Mouse (Mus musculus) embryonic facial prominence, embryonic 13.5 days (tissue): ENCODE results near the gene Ptpra. TPM values are rescaled to one million over a fixed set of nuclear protein-coding genes. Genes with fewer than 3 reads are reported as not detected.

Source experiments
- ATAC-seq: fragments of 200-750 bp; cut with Nextera tagmentation; 2 replicates; pipeline ENCODE4 v1.8.0; 2017; ENCODE audit warnings: low read depth; ENCODE audit not compliant: insufficient number of reproducible peaks, insufficient read depth, low FRiP score, low TSS enrichment
- H3K27ac ChIP-seq: fragments of 300-500 bp; sonication (generic); 2 replicates; pipeline ENCODE4 v1.5.1; 2015; ENCODE audit warnings: moderate library complexity, mild to moderate bottlenecking, inconsistent platforms
- H3K27me3 ChIP-seq: fragments of 300-500 bp; sonication (generic); 2 replicates; pipeline ENCODE4 v1.6.1; 2015; ENCODE audit warnings: mild to moderate bottlenecking, inconsistent platforms
- H3K36me3 ChIP-seq: fragments of 300-500 bp; sonication (generic); 2 replicates; pipeline ENCODE4 v1.6.1; 2015; ENCODE audit warnings: mild to moderate bottlenecking, inconsistent platforms
- H3K4me1 ChIP-seq: fragments of 300-500 bp; sonication (generic); 2 replicates; pipeline ENCODE4 v1.6.1; 2015; ENCODE audit warnings: inconsistent platforms
- H3K4me2 ChIP-seq: fragments of 300-500 bp; sonication (generic); 2 replicates; pipeline ENCODE4 v1.6.1; 2015; ENCODE audit warnings: moderate library complexity, mild to moderate bottlenecking, inconsistent platforms
- H3K4me3 ChIP-seq: fragments of 300-500 bp; sonication (generic); 2 replicates; pipeline ENCODE4 v1.5.1; 2015; ENCODE audit warnings: mild to moderate bottlenecking, inconsistent platforms
- H3K9ac ChIP-seq: fragments of 300-500 bp; sonication (generic); 2 replicates; pipeline ENCODE4 v1.6.1; 2015; ENCODE audit warnings: mild to moderate bottlenecking, inconsistent platforms
- H3K9me3 ChIP-seq: fragments of 300-500 bp; sonication (generic); 2 replicates; pipeline ENCODE4 v1.6.1; 2016; ENCODE audit warnings: inconsistent platforms
- WGBS: fragments of 180-500 bp; shearing (Covaris S2); methylation state at CpG from one replicate; pipeline ENCODE4 v1.1.7; 2015; ENCODE audit warnings: mixed read lengths; 5-methylcytosine and 5-hydroxymethylcytosine counted together
- polyA plus RNA-seq: library from polyadenylated mRNA; unstranded; fragments of >200 nt; fragmentation: Nextera tagmentation; extraction: Ambion mirVana; gene quantifications from 2 replicates; pipeline ENCODE4 v1.2.1, GENCODE M21; 2015

Gene Ptpra
- 113 and 114 TPM in 2 replicates for polyA plus RNA-seq

DNA sequence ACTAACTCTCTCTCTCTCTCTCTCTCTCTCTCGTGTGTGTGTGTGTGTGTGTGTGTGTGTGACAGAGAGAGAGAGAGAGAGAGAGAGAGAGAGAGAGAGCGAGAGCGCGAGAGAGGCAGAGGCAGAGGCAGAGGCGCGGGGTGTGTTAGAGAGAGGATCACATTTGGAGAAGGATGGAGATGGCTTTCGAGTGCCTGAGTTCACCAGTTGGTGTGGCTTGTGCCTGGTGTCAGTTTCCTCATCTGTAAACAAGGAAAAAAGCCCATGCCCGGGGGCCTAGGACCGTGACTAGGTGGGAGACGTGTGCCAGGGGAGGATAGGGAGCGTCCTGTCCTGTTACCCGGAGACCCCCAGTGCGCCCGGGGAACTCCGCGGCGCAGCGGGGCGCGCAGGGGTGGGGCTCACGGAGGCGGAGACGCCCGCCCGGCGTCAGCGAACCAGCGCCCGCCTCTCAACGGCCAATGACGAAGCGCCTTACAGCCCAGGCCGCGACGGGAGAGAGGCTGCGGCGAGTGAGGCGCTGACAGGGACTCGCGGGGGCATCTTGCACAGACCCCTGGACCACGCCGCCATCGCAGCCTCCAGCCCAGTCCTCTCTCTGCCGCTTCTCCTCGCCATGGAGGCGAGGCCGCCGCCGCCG lies at the start of gene Ptpra:
TSS of gene Ptpra (plus strand) at position 485 of the 640 bp plus-strand sequence.
- peak within 1 kb of the TSS; percentile 86 for H3K9ac ChIP-seq
- H3K9me3 ChIP-seq: no peaks in the 10 kb centered on the region
- peak within 1 kb of the TSS; percentile 84 for H3K27ac ChIP-seq
- H3K4me1 ChIP-seq: peaks cover 24% of the 10 kb centered on the region
- H3K4me3 ChIP-seq: peak within 1 kb of the TSS; percentile 76
- peak within 1 kb of the TSS; percentile 81 for H3K4me2 ChIP-seq
- ATAC-seq: peak; percentile 95
- H3K36me3 ChIP-seq: no peaks in the 10 kb centered on the region
- WGBS: 0% methylated on average over 43 of the region's 50 CpGs
- peaks cover 7% of the 10 kb centered on the region for H3K27me3 ChIP-seq

DNA sequence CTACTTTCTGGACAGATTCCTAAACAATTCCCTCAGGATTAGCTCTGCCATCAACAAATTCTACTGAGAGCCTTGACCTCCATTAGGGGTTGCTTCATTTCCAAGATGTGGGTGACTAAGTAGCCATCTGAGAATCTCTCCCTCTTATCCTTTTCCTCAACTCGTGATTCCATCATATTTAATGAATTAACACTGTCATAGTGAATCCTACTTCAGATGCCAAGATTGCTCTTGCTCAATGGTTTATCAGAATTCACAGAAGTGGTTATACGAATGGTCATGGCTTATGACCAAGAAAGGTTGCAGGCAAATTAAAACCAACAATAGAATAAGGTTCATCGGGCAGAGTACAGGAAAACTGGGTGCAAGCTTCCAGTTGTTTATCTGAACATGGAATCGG lies 48.2 kb upstream of the Ptpra start:
- H3K27ac ChIP-seq: no peak overlapping the region
- H3K4me2 ChIP-seq: no peak overlapping the region
- no peak overlapping the region for H3K4me3 ChIP-seq
- H3K4me1 ChIP-seq: peaks cover 16% of the 10 kb centered on the region
- no peaks in the 10 kb centered on the region for H3K9me3 ChIP-seq
- peaks cover 3% of the 10 kb centered on the region; the same call in 1 of the 2 replicates for H3K27me3 ChIP-seq
- 79% methylated on average over 4 of the region's 4 CpGs for WGBS
- no peak for ATAC-seq
- H3K36me3 ChIP-seq: no peaks in the 10 kb centered on the region
- no peak overlapping the region for H3K9ac ChIP-seq

DNA sequence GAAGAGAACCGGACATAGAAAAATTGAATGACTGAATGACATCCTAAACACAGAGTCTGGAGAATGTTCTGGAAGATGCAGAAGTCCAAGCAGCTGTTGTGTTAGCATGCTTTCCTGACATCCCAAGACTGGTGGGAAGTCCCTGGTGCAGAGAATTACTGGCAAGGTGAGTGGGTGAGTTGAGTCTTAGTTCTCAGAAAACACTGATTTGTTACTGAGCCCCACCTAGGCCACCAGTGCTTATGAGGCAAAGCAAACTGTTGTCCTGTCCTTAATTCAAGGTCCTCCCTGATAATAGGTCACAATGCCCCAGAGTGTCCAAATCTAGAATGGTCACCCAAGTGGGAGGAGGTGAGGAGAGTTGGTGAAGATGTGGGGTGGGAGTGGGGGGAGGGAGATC lies 45.1 kb upstream of the Ptpra start, which contains the start of the genes Gm28372 and 1700020A23Rik:
TSS of gene Gm28372 (plus strand) at position 301 of the 400 bp plus-strand sequence.
TSS of gene 1700020A23Rik (plus strand) at position 321 of the 400 bp plus-strand sequence.
- no peaks in the 10 kb centered on the region for H3K9me3 ChIP-seq
- 89% methylated on average over 1 of the region's 1 CpGs for WGBS
- no peaks in the 10 kb centered on the region; the same call in 1 of the 2 replicates for H3K27me3 ChIP-seq

DNA sequence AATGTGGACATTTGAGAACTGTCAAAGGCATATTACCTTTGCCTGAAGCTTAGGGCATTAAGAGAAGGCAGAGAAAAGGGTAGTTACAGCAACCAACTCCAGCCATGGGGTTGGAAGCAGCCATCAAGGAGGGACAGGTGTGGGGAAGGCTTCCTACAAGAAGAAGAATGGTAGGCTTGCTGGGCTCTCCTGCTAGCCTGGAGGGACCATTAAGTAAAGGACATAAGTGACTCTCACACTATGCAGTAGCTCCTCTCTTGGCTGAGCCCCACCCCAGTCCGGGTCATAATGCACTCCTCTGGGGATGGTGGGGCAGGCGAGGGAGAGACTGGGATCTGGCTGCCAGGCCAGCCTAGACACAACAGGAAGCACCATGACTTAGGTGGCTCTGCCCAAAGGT lies 43.9 kb upstream of the Ptpra start, which contains the start of gene Tmem239:
TSS of gene Tmem239 (plus strand) at position 301 of the 400 bp plus-strand sequence.
- WGBS: 77% methylated on average over 2 of the region's 2 CpGs
- ATAC-seq: no peak
- H3K27me3 ChIP-seq: no peaks in the 10 kb centered on the region; the same call in 1 of the 2 replicates

More for the DNA sequence above, 45.1 kb upstream of the Ptpra start, which contains the start of the genes Gm28372 and 1700020A23Rik:
- peaks cover 22% of the 10 kb centered on the region for H3K4me1 ChIP-seq
- no peak within 1 kb of the TSS for H3K9ac ChIP-seq
- ATAC-seq: no peak
- no peak within 1 kb of the TSS for H3K4me2 ChIP-seq
- H3K27ac ChIP-seq: no peak within 1 kb of the TSS
- no peaks in the 10 kb centered on the region for H3K36me3 ChIP-seq
- no peak within 1 kb of the TSS for H3K4me3 ChIP-seq

DNA sequence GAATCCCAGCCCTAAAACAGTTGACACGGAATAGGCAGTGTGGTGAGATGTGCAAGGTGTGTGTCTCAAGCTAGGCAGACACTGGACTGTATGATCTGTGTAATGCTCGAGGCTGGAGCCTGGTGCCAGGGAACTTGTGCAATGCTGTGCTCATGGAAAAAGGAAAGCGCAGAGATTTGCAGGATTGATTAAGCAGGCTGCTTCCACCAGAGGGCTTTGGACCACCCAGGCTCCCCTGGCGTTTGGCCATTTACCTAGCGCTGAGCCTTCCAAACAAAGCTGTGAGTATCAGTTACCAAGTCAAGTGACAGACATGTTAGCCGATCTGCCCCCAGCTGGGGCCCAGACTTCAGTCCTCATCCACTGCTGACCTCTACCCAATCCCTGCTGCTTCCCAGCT lies 41.9 kb upstream of the Ptpra start:
- 6% methylated on average over 6 of the region's 6 CpGs for WGBS
- H3K4me1 ChIP-seq: peaks cover 34% of the 10 kb centered on the region
- H3K27ac ChIP-seq: peak overlapping the region; percentile 72
- 0 out of 2 replicates have a peak overlapping the region, but pooled peaks have one; percentile 9 for H3K4me2 ChIP-seq
- peak; percentile 53 for ATAC-seq
- no peaks in the 10 kb centered on the region for H3K9me3 ChIP-seq
- H3K4me3 ChIP-seq: no peak overlapping the region
- H3K27me3 ChIP-seq: no peaks in the 10 kb centered on the region; the same call in 1 of the 2 replicates
- no peak overlapping the region for H3K9ac ChIP-seq
- H3K36me3 ChIP-seq: no peaks in the 10 kb centered on the region

More for the DNA sequence above, 43.9 kb upstream of the Ptpra start, which contains the start of gene Tmem239:
- Histone ChIP-seq H3K9me3 (no peaks in the 10 kb centered on the region), H3K36me3 (no peaks in the 10 kb centered on the region), H3K27ac (no peak within 1 kb of the TSS), H3K4me3 (no peak within 1 kb of the TSS), H3K9ac (0 out of 2 replicates have a peak within 1 kb of the TSS, but pooled peaks have one; percentile 6), H3K4me1 (peaks cover 20% of the 10 kb centered on the region), H3K4me2 (no peak within 1 kb of the TSS)

DNA sequence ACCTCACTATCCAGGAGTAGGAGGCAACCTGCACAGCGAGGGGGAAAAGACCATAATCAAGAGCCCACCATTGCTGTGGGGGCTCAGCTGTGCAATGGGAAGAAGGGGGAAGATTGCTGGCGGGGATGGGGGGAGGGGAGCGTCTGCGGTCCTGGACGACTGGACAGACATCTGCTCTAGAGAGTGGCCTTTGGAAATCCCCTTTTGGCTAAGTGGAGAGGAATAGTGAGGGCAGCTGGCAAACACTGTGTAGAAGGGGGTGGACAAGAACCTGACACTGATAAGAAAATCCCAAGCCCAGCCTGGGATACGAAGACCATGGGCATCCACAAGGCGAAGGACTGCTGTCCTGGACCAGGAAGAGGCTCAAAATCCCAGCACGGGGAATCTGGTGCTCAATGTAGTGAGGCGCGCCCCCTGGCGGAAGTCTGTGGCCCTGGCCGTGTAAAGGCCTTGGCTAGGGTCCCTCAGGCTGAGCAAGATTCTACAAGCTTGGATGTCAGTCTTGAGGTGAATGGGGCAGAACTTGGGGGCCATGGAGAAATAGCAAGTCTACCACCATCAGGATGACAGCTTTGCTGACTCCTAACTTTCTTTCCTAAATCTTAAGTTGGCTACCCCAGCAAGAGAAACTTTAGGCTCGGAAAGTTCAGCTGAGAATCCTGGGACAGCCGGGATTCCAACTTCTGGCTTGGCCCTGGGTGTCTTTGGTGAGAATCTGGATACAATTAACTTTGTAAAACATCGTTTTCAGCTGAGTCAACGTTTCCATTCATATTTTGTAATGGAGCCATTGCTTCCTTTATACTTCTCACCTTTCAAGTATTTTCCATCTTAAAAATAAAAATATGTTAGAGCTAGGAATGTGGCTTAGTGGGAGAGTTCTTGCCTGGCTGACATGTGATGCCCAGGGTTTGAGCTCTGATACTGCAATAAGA lies 38.3 kb upstream of the Ptpra start:
- Histone ChIP-seq H3K27me3 (no peaks in the 10 kb centered on the region), H3K27ac (peak overlapping the region; percentile 74), H3K36me3 (no peaks in the 10 kb centered on the region), H3K4me1 (peaks cover 33% of the 10 kb centered on the region), H3K4me3 (no peak overlapping the region), H3K9ac (no peak overlapping the region), H3K4me2 (no peak overlapping the region), H3K9me3 (no peaks in the 10 kb centered on the region)
- 31% methylated on average over 16 of the region's 16 CpGs for WGBS
- peak; percentile 81 for ATAC-seq

DNA sequence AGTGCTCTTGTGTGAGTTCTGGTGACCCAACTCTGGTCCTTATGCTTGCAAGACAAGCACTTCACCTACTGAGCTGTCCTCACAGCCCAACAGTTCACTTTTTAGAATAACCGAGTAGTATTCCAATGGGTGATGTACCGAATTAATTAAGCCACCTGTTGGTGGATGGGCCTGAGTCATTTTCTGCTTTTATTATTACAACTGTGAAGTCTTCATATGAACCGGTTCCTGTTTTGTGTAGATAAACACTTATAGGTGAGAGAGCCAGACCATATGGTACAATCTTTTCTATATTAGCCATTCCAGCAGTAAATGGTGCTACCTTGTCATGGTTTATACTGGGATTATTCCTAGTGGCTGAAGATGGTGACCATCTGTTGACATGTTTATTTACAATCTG lies 37.3 kb upstream of the Ptpra start:
- Histone ChIP-seq H3K4me2 (no peak overlapping the region), H3K4me3 (no peak overlapping the region), H3K4me1 (peaks cover 25% of the 10 kb centered on the region), H3K9me3 (no peaks in the 10 kb centered on the region), H3K36me3 (no peaks in the 10 kb centered on the region), H3K9ac (no peak overlapping the region), H3K27me3 (no peaks in the 10 kb centered on the region), H3K27ac (peak overlapping the region; percentile 73)
- no peak for ATAC-seq
- 84% methylated on average over 3 of the region's 3 CpGs for WGBS

DNA sequence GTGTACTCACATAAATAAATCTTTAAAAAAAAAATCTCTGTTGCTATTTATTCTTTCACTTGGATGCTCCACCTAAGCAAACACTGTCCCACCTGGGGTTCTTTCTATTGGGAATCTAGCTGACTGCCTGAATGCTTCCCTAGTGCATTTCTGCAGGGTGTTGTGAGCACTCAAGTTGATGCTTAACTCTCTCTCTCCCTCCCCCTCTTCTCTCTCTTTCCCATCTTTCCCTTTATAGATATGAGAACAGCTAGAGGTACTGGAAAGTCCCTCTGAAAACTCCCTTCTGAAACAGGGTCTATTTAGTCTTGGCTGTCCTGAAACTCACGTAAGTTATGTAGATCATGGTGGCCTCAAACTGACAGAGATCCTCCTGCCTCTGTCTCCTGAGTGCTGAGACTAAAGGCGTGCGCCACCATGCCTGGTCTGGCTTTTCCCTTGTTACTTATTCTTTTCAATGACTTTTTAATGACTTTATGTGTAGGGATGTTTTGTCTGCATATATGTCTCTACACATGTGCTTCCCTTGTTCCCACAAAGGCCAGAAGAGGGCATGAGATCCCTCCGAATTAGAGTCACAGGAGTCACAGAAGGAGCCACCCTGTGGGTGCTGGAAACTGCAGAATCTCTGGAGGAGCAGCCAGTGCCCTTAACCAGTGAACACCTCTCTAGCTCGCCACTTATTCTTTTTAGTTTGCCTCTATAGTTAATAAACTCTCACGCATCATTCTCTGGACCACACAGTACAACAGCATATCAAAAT lies 35.8 kb upstream of the Ptpra start:
- 73% methylated on average over 6 of the region's 6 CpGs for WGBS
- peaks cover 17% of the 10 kb centered on the region for H3K4me1 ChIP-seq
- H3K9ac ChIP-seq: no peak overlapping the region
- no peaks in the 10 kb centered on the region for H3K27me3 ChIP-seq
- no peak for ATAC-seq
- peaks cover 7% of the 10 kb centered on the region for H3K36me3 ChIP-seq
- no peak overlapping the region for H3K4me3 ChIP-seq
- no peaks in the 10 kb centered on the region for H3K9me3 ChIP-seq
- no peak overlapping the region for H3K4me2 ChIP-seq
- H3K27ac ChIP-seq: no peak overlapping the region

DNA sequence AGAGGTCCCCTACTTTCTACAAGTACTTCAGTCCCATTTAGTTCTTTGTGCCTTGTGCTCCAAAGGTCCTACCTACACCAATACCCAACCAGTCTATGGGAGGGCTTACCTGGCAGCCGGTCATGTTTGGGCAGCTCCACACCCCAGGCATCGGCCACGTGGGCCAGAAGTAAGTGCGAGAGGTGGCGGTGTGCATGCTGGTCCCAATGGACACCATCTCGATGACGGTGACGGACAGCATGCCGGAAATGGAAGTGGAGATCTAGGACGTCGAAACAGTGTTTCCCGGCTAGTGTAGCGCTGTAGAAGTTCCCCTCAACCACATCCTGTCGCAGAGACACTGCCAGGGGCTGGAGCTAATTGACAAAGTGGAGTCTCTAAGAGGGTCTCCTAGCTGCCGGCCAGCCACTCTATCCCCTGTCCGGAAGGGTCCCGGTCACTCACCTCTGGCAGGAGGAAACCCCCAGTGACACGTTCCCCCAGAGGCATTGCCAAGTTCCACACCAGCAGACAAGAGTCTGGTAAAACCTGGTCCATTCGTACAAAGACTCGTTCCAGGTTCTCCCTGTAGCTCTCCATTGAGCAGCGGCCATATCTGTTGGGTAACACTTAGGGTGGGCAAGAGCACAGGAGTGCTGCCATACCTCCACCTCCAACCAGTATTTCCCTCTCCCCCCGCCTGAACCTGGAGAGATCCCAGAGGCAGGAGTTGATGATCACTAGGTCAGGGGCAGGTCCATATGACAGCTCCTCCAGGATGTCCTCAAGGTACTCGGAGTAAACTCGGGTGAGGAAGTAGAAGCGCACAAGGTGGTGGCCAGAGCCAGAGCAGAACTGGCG lies 28.1 kb upstream of the Ptpra start:
- no peak overlapping the region for H3K4me3 ChIP-seq
- H3K4me1 ChIP-seq: peaks cover 38% of the 10 kb centered on the region
- no peaks in the 10 kb centered on the region for H3K27me3 ChIP-seq
- 96% methylated on average over 26 of the region's 26 CpGs for WGBS
- no peak overlapping the region for H3K27ac ChIP-seq
- H3K9ac ChIP-seq: no peak overlapping the region
- 0 out of 2 replicates have a peak overlapping the region, but pooled peaks have one; percentile 1 for H3K4me2 ChIP-seq
- ATAC-seq: no peak
- peaks cover 28% of the 10 kb centered on the region for H3K36me3 ChIP-seq
- H3K9me3 ChIP-seq: no peaks in the 10 kb centered on the region

DNA sequence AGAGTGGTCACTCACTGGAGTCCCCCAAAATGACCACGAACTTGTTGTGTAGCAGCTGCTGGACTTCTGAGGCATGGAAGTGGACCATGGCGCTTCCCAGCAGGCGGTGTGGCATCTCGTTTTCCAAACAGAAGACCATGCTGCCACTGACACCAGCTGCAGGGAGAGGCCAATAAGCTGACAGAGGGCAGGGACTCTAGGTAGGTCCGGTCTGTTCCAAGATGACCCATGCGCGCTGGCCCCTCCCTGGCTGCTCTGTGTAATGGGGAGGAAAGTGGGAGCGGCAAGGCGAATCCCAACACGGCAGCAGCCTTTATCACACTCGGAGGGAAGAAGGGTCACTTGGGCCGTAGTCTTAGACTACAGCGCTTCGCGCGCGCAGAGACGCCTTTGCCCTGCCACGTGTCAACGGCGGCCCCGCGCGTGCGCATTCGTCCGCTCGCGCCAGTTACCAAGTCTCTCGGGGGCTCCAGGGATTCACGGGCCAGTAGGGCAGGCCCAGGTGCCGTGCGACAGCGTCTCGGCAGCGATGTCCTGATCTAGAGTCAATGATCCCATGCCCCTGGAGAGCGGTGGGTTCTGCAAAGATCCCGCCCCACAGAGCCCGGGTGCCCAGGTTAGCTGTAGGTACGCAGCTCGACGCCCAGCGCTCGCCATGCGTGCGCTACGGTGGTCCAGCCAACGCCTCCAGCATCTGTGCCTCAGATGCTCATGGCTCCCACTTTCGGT lies 26.5 kb upstream of the Ptpra start:
- WGBS: 17% methylated on average over 49 of the region's 49 CpGs
- ATAC-seq: peak; percentile 77
- Histone ChIP-seq H3K36me3 (peaks cover 28% of the 10 kb centered on the region), H3K4me2 (peak overlapping the region; percentile 84), H3K9me3 (no peaks in the 10 kb centered on the region), H3K4me3 (peak overlapping the region; percentile 84), H3K9ac (peak overlapping the region; percentile 92), H3K27ac (peak overlapping the region; percentile 92), H3K4me1 (peaks cover 38% of the 10 kb centered on the region), H3K27me3 (no peaks in the 10 kb centered on the region)
